Mouse (Mus musculus) hindbrain, embryonic 10.5 days (tissue): Measurements from ENCODE around the gene 9530068E07Rik. TPM values are rescaled to one million over a fixed set of nuclear protein-coding genes. Genes with fewer than 3 reads are reported as not detected.

Source experiments
- DNase-seq: peaks from one replicate; pipeline ENCODE4 v3.0.0-alpha.2; 2017; ENCODE audit warnings: low spot score
- H3K27ac ChIP-seq: fragments of 300-500 bp; sonication (generic); 2 replicates; pipeline ENCODE4 v1.5.1; 2016; ENCODE audit warnings: mild to moderate bottlenecking, moderate library complexity
- H3K27me3 ChIP-seq: fragments of 300-500 bp; sonication (generic); 2 replicates; pipeline ENCODE4 v1.6.1; 2016; ENCODE audit warnings: mild to moderate bottlenecking; ENCODE audit not compliant: poor library complexity, insufficient read depth, severe bottlenecking
- H3K36me3 ChIP-seq: fragments of 300-500 bp; sonication (generic); 2 replicates; pipeline ENCODE4 v1.6.1; 2016; ENCODE audit warnings: mild to moderate bottlenecking, moderate library complexity
- H3K4me1 ChIP-seq: fragments of 300-500 bp; sonication (generic); replicated peaks from 2 replicates; pipeline ENCODE4 v1.6.1; 2016; ENCODE audit warnings: mild to moderate bottlenecking
- H3K4me3 ChIP-seq: fragments of 300-500 bp; sonication (generic); 2 replicates; pipeline ENCODE4 v1.5.1; 2016; ENCODE audit warnings: mild to moderate bottlenecking, moderate library complexity
- H3K9me3 ChIP-seq: fragments of 300-500 bp; sonication (generic); 2 replicates; pipeline ENCODE4 v1.6.1; 2016; ENCODE audit warnings: mild to moderate bottlenecking, moderate library complexity
- WGBS: fragments of 180-500 bp; shearing (Covaris S2); methylation state at CpG from one replicate; pipeline ENCODE4 v1.1.7; 2016; 5-methylcytosine and 5-hydroxymethylcytosine counted together
- polyA plus RNA-seq: library from polyadenylated mRNA; unstranded; fragments of >200 nt; fragmentation: Nextera tagmentation; extraction: Ambion mirVana; gene quantifications from 2 replicates; pipeline ENCODE4 v1.2.1, GENCODE M21; 2016

9530068E07Rik gene
- polyA plus RNA-seq, 1 experiment from 2014 or later = 149 TPM

- Histone ChIP-seq H3K27me3 (no peaks in the 10 kb centered on the region), H3K27ac (no peak overlapping the region), H3K36me3 (peaks cover 72% of the 10 kb centered on the region), H3K4me1 (peaks cover 4% of the 10 kb centered on the region; the same call in 1 of the 2 replicates), H3K4me3 (no peak overlapping the region), H3K9me3 (0 out of 2 replicates have a peak, but pooled peaks cover 8% of the 10 kb centered on the region)
- WGBS = 75% methylated on average over 5 of the region's 5 CpGs
- DNase-seq = no peak
Measured at GRCm38 (mm10) chr11:52409316-52409715, 13.1 kb downstream of the 9530068E07Rik start.

- DNase-seq = no peak
- H3K4me1 ChIP-seq = no peaks in the 10 kb centered on the region
- no peak overlapping the region for H3K27ac ChIP-seq
- no peaks in the 10 kb centered on the region for H3K36me3 ChIP-seq
- H3K9me3 ChIP-seq = no peaks in the 10 kb centered on the region
- WGBS = 89% methylated on average over 5 of the region's 5 CpGs
- H3K27me3 ChIP-seq = no peaks in the 10 kb centered on the region
- no peak overlapping the region for H3K4me3 ChIP-seq
Measured at GRCm38 (mm10) chr11:52418358-52418757, 22.1 kb downstream of the 9530068E07Rik start.

GRCm38 (mm10) chr11:52419246-52419645 is 23.0 kb downstream of the 9530068E07Rik start:
- WGBS = 55% methylated on average over 5 of the region's 5 CpGs

GRCm38 (mm10) chr11:52419861-52420260 is 23.6 kb downstream of the 9530068E07Rik start:
- DNase-seq = no peak
- no peaks in the 10 kb centered on the region for H3K9me3 ChIP-seq
- 88% methylated on average over 7 of the region's 7 CpGs for WGBS
- no peaks in the 10 kb centered on the region for H3K36me3 ChIP-seq
- H3K4me1 ChIP-seq = no peaks in the 10 kb centered on the region
- no peak overlapping the region for H3K4me3 ChIP-seq
- no peak overlapping the region for H3K27ac ChIP-seq
- no peaks in the 10 kb centered on the region for H3K27me3 ChIP-seq

More at GRCm38 (mm10) chr11:52419246-52419645, 23.0 kb downstream of the 9530068E07Rik start:
- H3K4me1 ChIP-seq = no peaks in the 10 kb centered on the region
- no peaks in the 10 kb centered on the region for H3K27me3 ChIP-seq
- no peak for DNase-seq
- H3K9me3 ChIP-seq = no peaks in the 10 kb centered on the region
- no peak overlapping the region for H3K27ac ChIP-seq
- H3K4me3 ChIP-seq = no peak overlapping the region
- H3K36me3 ChIP-seq = no peaks in the 10 kb centered on the region

GRCm38 (mm10) chr11:52420296-52421052 is 24.2 kb downstream of the 9530068E07Rik start:
- Histone ChIP-seq H3K4me1 (no peaks in the 10 kb centered on the region), H3K4me3 (no peak overlapping the region), H3K9me3 (no peaks in the 10 kb centered on the region), H3K27ac (no peak overlapping the region), H3K27me3 (no peaks in the 10 kb centered on the region), H3K36me3 (no peaks in the 10 kb centered on the region)
- 82% methylated on average over 12 of the region's 12 CpGs for WGBS
- no peak for DNase-seq

- peak; percentile 65 for DNase-seq
- H3K27me3 ChIP-seq = no peaks in the 10 kb centered on the region
- 42% methylated on average over 12 of the region's 12 CpGs for WGBS
- H3K4me3 ChIP-seq = no peak overlapping the region
- H3K27ac ChIP-seq = no peak overlapping the region
- no peaks in the 10 kb centered on the region for H3K9me3 ChIP-seq
- H3K36me3 ChIP-seq = no peaks in the 10 kb centered on the region
- H3K4me1 ChIP-seq = 0 out of 2 replicates have a peak, but pooled peaks cover 2% of the 10 kb centered on the region
Measured at GRCm38 (mm10) chr11:52421053-52421778, 25.0 kb downstream of the 9530068E07Rik start.

- Histone ChIP-seq H3K27ac (no peak overlapping the region), H3K4me1 (0 out of 2 replicates have a peak, but pooled peaks cover 3% of the 10 kb centered on the region), H3K36me3 (no peaks in the 10 kb centered on the region), H3K9me3 (no peaks in the 10 kb centered on the region; the same call in 1 of the 2 replicates), H3K27me3 (no peaks in the 10 kb centered on the region), H3K4me3 (no peak overlapping the region)
- 80% methylated on average over 6 of the region's 6 CpGs for WGBS
- no peak for DNase-seq
Measured at GRCm38 (mm10) chr11:52429440-52429839, 33.2 kb downstream of the 9530068E07Rik start.

GRCm38 (mm10) chr11:52431594-52431993 is 35.4 kb downstream of the 9530068E07Rik start:
- Histone ChIP-seq H3K4me1 (0 out of 2 replicates have a peak, but pooled peaks cover under 1% of the 10 kb centered on the region), H3K36me3 (no peaks in the 10 kb centered on the region), H3K9me3 (no peaks in the 10 kb centered on the region; the same call in 1 of the 2 replicates), H3K4me3 (no peak overlapping the region), H3K27me3 (0 out of 2 replicates have a peak, but pooled peaks cover under 1% of the 10 kb centered on the region), H3K27ac (no peak overlapping the region)
- WGBS = 85% methylated on average over 5 of the region's 5 CpGs
- DNase-seq = no peak

- H3K4me3 ChIP-seq = no peak overlapping the region
- 0 out of 2 replicates have a peak, but pooled peaks cover 6% of the 10 kb centered on the region for H3K4me1 ChIP-seq
- no peak for DNase-seq
- no peaks in the 10 kb centered on the region for H3K36me3 ChIP-seq
- H3K27me3 ChIP-seq = peaks cover 5% of the 10 kb centered on the region; the same call in 1 of the 2 replicates
- WGBS = 90% methylated on average over 5 of the region's 5 CpGs
- no peaks in the 10 kb centered on the region; the same call in 1 of the 2 replicates for H3K9me3 ChIP-seq
- H3K27ac ChIP-seq = no peak overlapping the region
Measured at GRCm38 (mm10) chr11:52432148-52432547, 35.9 kb downstream of the 9530068E07Rik start.

GRCm38 (mm10) chr11:52433076-52433796 is 37.0 kb downstream of the 9530068E07Rik start:
- Histone ChIP-seq H3K27me3 (peaks cover 5% of the 10 kb centered on the region; the same call in 1 of the 2 replicates), H3K4me1 (0 out of 2 replicates have a peak, but pooled peaks cover 6% of the 10 kb centered on the region), H3K4me3 (no peak overlapping the region), H3K27ac (no peak overlapping the region), H3K36me3 (no peaks in the 10 kb centered on the region), H3K9me3 (no peaks in the 10 kb centered on the region; the same call in 1 of the 2 replicates)
- no peak for DNase-seq
- WGBS = 83% methylated on average over 8 of the region's 8 CpGs

GRCm38 (mm10) chr11:52433797-52434195 is 37.6 kb downstream of the 9530068E07Rik start:
- Histone ChIP-seq H3K27me3 (peaks cover 5% of the 10 kb centered on the region; the same call in 1 of the 2 replicates), H3K27ac (no peak overlapping the region), H3K4me3 (no peak overlapping the region), H3K36me3 (no peaks in the 10 kb centered on the region), H3K4me1 (0 out of 2 replicates have a peak, but pooled peaks cover 6% of the 10 kb centered on the region), H3K9me3 (no peaks in the 10 kb centered on the region; the same call in 1 of the 2 replicates)
- no peak for DNase-seq
- 57% methylated on average over 2 of the region's 2 CpGs for WGBS

GRCm38 (mm10) chr11:52435466-52435865 is 39.2 kb downstream of the 9530068E07Rik start:
- Histone ChIP-seq H3K27me3 (peaks cover 5% of the 10 kb centered on the region; the same call in 1 of the 2 replicates), H3K9me3 (no peaks in the 10 kb centered on the region; the same call in 1 of the 2 replicates), H3K27ac (no peak overlapping the region), H3K36me3 (no peaks in the 10 kb centered on the region), H3K4me3 (no peak overlapping the region), H3K4me1 (peaks cover 6% of the 10 kb centered on the region; the same call in 1 of the 2 replicates)
- WGBS = 89% methylated on average over 5 of the region's 5 CpGs
- no peak for DNase-seq
